Mouse (Mus musculus) MEL (cell line): ENCODE data around the gene H60b. TPM values are rescaled to one million over a fixed set of nuclear protein-coding genes. Genes with fewer than 3 reads are reported as not detected.
A peak's percentile ranks its signal among the peaks of the same experiment; 100 is the strongest.

Source experiments
- DNase-seq: peaks from one replicate; pipeline ENCODE4 v3.0.0; 2011; ENCODE audit warnings: low read depth, low spot score
- H3K27ac ChIP-seq: 2 replicates; pipeline ENCODE4 v1.5.1; 2012; ENCODE audit warnings: low read depth, mild to moderate bottlenecking, control low read depth, low read length, moderate library complexity; ENCODE audit not compliant: control insufficient read depth
- H3K27me3 ChIP-seq, 2 experiments: fragments of 150-350 bp in 1 of 2; sonication (generic) in 1 of 2; 2 replicates each; pipeline ENCODE4 v1.6.1; 2012; ENCODE audit warnings: low read length in 2 of 2, mild to moderate bottlenecking in 2 of 2, improper control_type of control experiment in 1 of 2, moderate library complexity in 1 of 2; ENCODE audit not compliant: insufficient read depth in 2 of 2, control insufficient read depth in 1 of 2
- H3K36me3 ChIP-seq, 2 experiments: 2 replicates each; pipeline ENCODE4 v1.6.1; 2012 to 2014; ENCODE audit warnings: low read length in 2 of 2, improper control_type of control experiment in 1 of 2, inconsistent platforms in 1 of 2, mild to moderate bottlenecking in 1 of 2; ENCODE audit not compliant: insufficient read depth in 2 of 2, control insufficient read depth in 1 of 2
- H3K4me1 ChIP-seq, 2 experiments: fragments of 150-350 bp in 1 of 2; sonication (generic) in 1 of 2; 2 replicates each; pipeline ENCODE4 v1.6.1; 2012; ENCODE audit warnings: low read length in 2 of 2, improper control_type of control experiment in 1 of 2, mild to moderate bottlenecking in 1 of 2; ENCODE audit not compliant: insufficient read depth in 2 of 2, control insufficient read depth in 1 of 2
- H3K4me3 ChIP-seq, 2 experiments: fragments of 150-350 bp in 1 of 2; sonication (generic) in 1 of 2; 2 replicates each; pipeline ENCODE4 v1.5.1; 2012; ENCODE audit warnings: low read depth in 2 of 2, low read length in 2 of 2, mild to moderate bottlenecking in 2 of 2, moderate library complexity in 2 of 2, control low read depth in 1 of 2, improper control_type of control experiment in 1 of 2; ENCODE audit not compliant: control insufficient read depth in 1 of 2, insufficient read depth in 1 of 2
- H3K79me2 ChIP-seq: 2 replicates; pipeline ENCODE4 v1.6.1; 2012; ENCODE audit warnings: mild to moderate bottlenecking, low read length, moderate library complexity; ENCODE audit not compliant: control insufficient read depth, poor library complexity, insufficient read depth
- H3K9ac ChIP-seq: 2 replicates; pipeline ENCODE4 v1.6.1; 2012; ENCODE audit warnings: low read depth, mild to moderate bottlenecking, control low read depth, low read length, moderate library complexity; ENCODE audit not compliant: control insufficient read depth, poor library complexity, severe bottlenecking
- H3K9me3 ChIP-seq: fragments of 150-350 bp; sonication (generic); replicated peaks from 2 replicates; pipeline ENCODE4 v1.6.1; 2012; ENCODE audit warnings: mild to moderate bottlenecking, low read length, improper control_type of control experiment, moderate library complexity; ENCODE audit not compliant: insufficient read depth
- CHD2 ChIP-seq: IDR thresholded peaks from 2 replicates; pipeline ENCODE4 v1.6.1; 2011; ENCODE audit warnings: low read length, improper control_type of control experiment
- CTCF ChIP-seq, 3 experiments: IDR thresholded peaks in 2 of 3; conservative IDR thresholded peaks in 1 of 3; 2 replicates each; pipeline ENCODE4 v1.5.1; 2011 to 2012; ENCODE audit warnings: low read length in 3 of 3, low read depth in 2 of 3, mild to moderate bottlenecking in 2 of 3, improper control_type of control experiment in 1 of 3, inconsistent platforms in 1 of 3, mixed read lengths in 1 of 3, moderate library complexity in 1 of 3; ENCODE audit not compliant: control insufficient read depth in 1 of 3, insufficient read depth in 1 of 3, poor library complexity in 1 of 3, severe bottlenecking in 1 of 3
- E2F4 ChIP-seq: IDR thresholded peaks from 2 replicates; pipeline ENCODE4 v1.6.1; 2011; ENCODE audit warnings: low read depth, low read length, improper control_type of control experiment, borderline replicate concordance
- EP300 ChIP-seq, 2 experiments: IDR thresholded peaks; 2 replicates each; pipeline ENCODE4 v1.6.1; 2011; ENCODE audit warnings: improper control_type of control experiment in 2 of 2, low read length in 2 of 2, low read depth in 1 of 2, mild to moderate bottlenecking in 1 of 2
- ETS1 ChIP-seq: IDR thresholded peaks from 2 replicates; pipeline ENCODE4 v1.6.1; 2012; ENCODE audit warnings: low read depth, mild to moderate bottlenecking, inconsistent platforms, low read length, improper control_type of control experiment, moderate library complexity
- GABPA ChIP-seq: IDR thresholded peaks from 2 replicates; pipeline ENCODE4 v1.6.1; 2012; ENCODE audit warnings: low read depth, mild to moderate bottlenecking, inconsistent platforms, low read length, improper control_type of control experiment, moderate library complexity
- GATA1 ChIP-seq: IDR thresholded peaks from 2 replicates; pipeline ENCODE4 v1.6.1; 2011; ENCODE audit warnings: low read depth, low read length, improper control_type of control experiment
- HCFC1 ChIP-seq: IDR thresholded peaks from 2 replicates; pipeline ENCODE4 v1.6.1; 2012; ENCODE audit warnings: low read depth, mild to moderate bottlenecking, inconsistent platforms, low read length, improper control_type of control experiment, moderate library complexity
- MAFK ChIP-seq: IDR thresholded peaks from 2 replicates; pipeline ENCODE4 v1.6.1; 2011; ENCODE audit warnings: low read depth, mild to moderate bottlenecking, low read length, improper control_type of control experiment, borderline replicate concordance
- MAZ ChIP-seq: IDR thresholded peaks from 2 replicates; pipeline ENCODE4 v1.6.1; 2012; ENCODE audit warnings: low read depth, mild to moderate bottlenecking, inconsistent platforms, low read length, improper control_type of control experiment
- MEF2A ChIP-seq: IDR thresholded peaks from 2 replicates; pipeline ENCODE4 v1.6.1; 2014; ENCODE audit warnings: low read depth, mild to moderate bottlenecking, inconsistent platforms, low read length, improper control_type of control experiment; ENCODE audit not compliant: poor library complexity, insufficient replicate concordance, severe bottlenecking; ENCODE audit errors: extremely low read depth
- MYB ChIP-seq: IDR thresholded peaks from 2 replicates; pipeline ENCODE4 v1.6.1; 2011; ENCODE audit warnings: mild to moderate bottlenecking, low read depth, low read length, improper control_type of control experiment
- MYC ChIP-seq: IDR thresholded peaks from 2 replicates; pipeline ENCODE4 v1.6.1; 2011; ENCODE audit warnings: low read depth, mild to moderate bottlenecking, low read length, improper control_type of control experiment, moderate library complexity
- NELFE ChIP-seq: IDR thresholded peaks from 2 replicates; pipeline ENCODE4 v1.6.1; 2011; ENCODE audit warnings: low read depth, low read length, improper control_type of control experiment
- NRF1 ChIP-seq: IDR thresholded peaks from 2 replicates; pipeline ENCODE4 v1.6.1; 2014; ENCODE audit warnings: low read depth, mild to moderate bottlenecking, inconsistent platforms, low read length, improper control_type of control experiment, moderate library complexity; ENCODE audit not compliant: poor library complexity, insufficient read depth, severe bottlenecking
- POLR2AphosphoS2 ChIP-seq: IDR thresholded peaks from 2 replicates; pipeline ENCODE4 v1.6.1; 2011; ENCODE audit warnings: low read length, improper control_type of control experiment
- RCOR1 ChIP-seq: IDR thresholded peaks from 2 replicates; pipeline ENCODE4 v1.6.1; 2012; ENCODE audit warnings: low read depth, mild to moderate bottlenecking, inconsistent platforms, low read length, improper control_type of control experiment
- SIN3A ChIP-seq: IDR thresholded peaks from 2 replicates; pipeline ENCODE4 v1.6.1; 2012; ENCODE audit warnings: low read length, improper control_type of control experiment, inconsistent platforms
- SMC3 ChIP-seq: IDR thresholded peaks from 2 replicates; pipeline ENCODE4 v1.6.1; 2011; ENCODE audit warnings: low read depth, low read length, improper control_type of control experiment
- TAL1 ChIP-seq: IDR thresholded peaks from 2 replicates; pipeline ENCODE4 v1.6.1; 2012; ENCODE audit warnings: mild to moderate bottlenecking, inconsistent platforms, low read length, moderate library complexity, mixed read lengths
- TCF12 ChIP-seq: IDR thresholded peaks from 2 replicates; pipeline ENCODE4 v1.6.1; 2014; ENCODE audit warnings: low read depth, mild to moderate bottlenecking, inconsistent platforms, low read length, improper control_type of control experiment, moderate library complexity
- UBTF ChIP-seq: IDR thresholded peaks from 2 replicates; pipeline ENCODE4 v1.6.1; 2012; ENCODE audit warnings: low read depth, mild to moderate bottlenecking, inconsistent platforms, low read length, improper control_type of control experiment, moderate library complexity, borderline replicate concordance; ENCODE audit not compliant: insufficient read depth
- USF2 ChIP-seq, 2 experiments: IDR thresholded peaks; 2 replicates each; pipeline ENCODE4 v1.6.1; 2011 to 2012; ENCODE audit warnings: improper control_type of control experiment in 2 of 2, low read length in 2 of 2, borderline replicate concordance in 1 of 2, inconsistent platforms in 1 of 2, low read depth in 1 of 2, mild to moderate bottlenecking in 1 of 2; ENCODE audit not compliant: insufficient read depth in 1 of 2
- ZC3H11A ChIP-seq: IDR thresholded peaks from 2 replicates; pipeline ENCODE4 v1.6.1; 2012; ENCODE audit warnings: low read depth, mild to moderate bottlenecking, inconsistent platforms, low read length, improper control_type of control experiment
- ZMIZ1 ChIP-seq: IDR thresholded peaks from 2 replicates; pipeline ENCODE4 v1.6.1; 2012; ENCODE audit warnings: low read depth, mild to moderate bottlenecking, inconsistent platforms, low read length, improper control_type of control experiment, moderate library complexity
- polyA plus RNA-seq, 2 experiments: library from polyadenylated mRNA; stranded (reverse) in 1 of 2; unstranded in 1 of 2; fragments of >175 nt in 1 of 2; fragments of >200 nt in 1 of 2; gene quantifications; 2 replicates each; pipeline versions ENCODE4 v1.2.1 to v1.2.4; 2012; ENCODE audit warnings: low replicate concordance in 2 of 2, low read depth in 1 of 2; ENCODE audit not compliant: insufficient read length in 2 of 2, insufficient read depth in 1 of 2, missing spikeins in 1 of 2
- total RNA-seq: library from RNA; depleted of rRNA; stranded (reverse); fragments of 300-350 nt; gene quantifications from 2 replicates; pipeline ENCODE4 v1.2.3, GENCODE M21; 2012

The H60b gene
- total and polyA plus RNA-seq, 3 experiments = not detected

GRCm38 (mm10) chr10:22297033-22297762 lies 138.8 kb downstream of the H60b start:
- Histone ChIP-seq H3K9me3 (no peaks in the 10 kb centered on the region), H3K4me3 (no peak overlapping the region), H3K9ac (peak overlapping the region; percentile 17; the same call in 1 of the 2 replicates), H3K79me2 (peaks cover 5% of the 10 kb centered on the region; the same call in 1 of the 2 replicates), H3K27me3 (no peaks in the 10 kb centered on the region), H3K36me3 (peaks cover 0 to 51% of the 10 kb centered on the region in 2 experiments; a peak in 2 of 4 replicates), H3K27ac (peak overlapping the region; percentile 64), H3K4me1 (peaks cover 11 to 34% of the 10 kb centered on the region in 2 experiments)
- DNase-seq = peak; percentile 66
- TF ChIP-seq CHD2 (no peak), RCOR1 (peak; percentile 71), SIN3A (peak; percentile 48), MAFK (no peak), USF2 (IDR thresholded peaks at IDR 0.05; ENCODE audit: borderline replicate concordance in 1 of 2, insufficient read depth in 1 of 2, low read depth in 1 of 2, low read length in 2 of 2) (no peak), TCF12 (no peak; the same call in 1 of the 2 replicates), MYB (no peak), MEF2A (no peak), GATA1 (peak; percentile 59; the same call in 1 of the 2 replicates), NRF1 (no peak), NELFE (no peak), ETS1 (peak; percentile 74), MAZ (no peak), ZMIZ1 (no peak), ZC3H11A (no peak), E2F4 (no peak), EP300 (IDR thresholded peaks at IDR 0.05; ENCODE audit: low read depth in 1 of 2, low read length in 2 of 2) (peak; percentile 68 to 76; a peak in 3 of 4 replicates), CTCF (IDR thresholded peaks at IDR 0.05 in 2 of 3, conservative IDR thresholded peaks at IDR 0.05 in 1 of 3; ENCODE audit: control insufficient read depth in 1 of 3, insufficient read depth in 1 of 3, low read depth in 2 of 3, low read length in 3 of 3, poor library complexity in 1 of 3, severe bottlenecking in 1 of 3) (no peak), UBTF (no peak), GABPA (no peak), HCFC1 (no peak), TAL1 (no peak), POLR2AphosphoS2 (no peak), MYC (no peak), SMC3 (no peak)
